Mouse (Mus musculus) embryonic facial prominence, embryonic 14.5 days (tissue): ENCODE measurements around the gene Gadd45a. TPM values are rescaled to one million over a fixed set of nuclear protein-coding genes. Genes with fewer than 3 reads are reported as not detected.
A peak's percentile ranks its signal among the peaks of the same experiment; 100 is the strongest.
"Not testable (repeated sequence)": the region's sequence is repeated elsewhere in the genome, so short reads cannot be mapped to it uniquely, and the experiment has no call there.

Experiments
- ATAC-seq: fragments of 200-750 bp; cut with Nextera tagmentation; 2 replicates; pipeline ENCODE4 v1.8.0; 2017; ENCODE audit warnings: low read depth, moderate number of reproducible peaks, moderate TSS enrichment
- DNase-seq: peaks from one replicate; pipeline ENCODE4 v3.0.0-alpha.2; 2015; ENCODE audit warnings: low spot score
- H3K27ac ChIP-seq: fragments of 300-500 bp; sonication (generic); replicated peaks from 2 replicates; pipeline ENCODE4 v1.5.1; 2014; ENCODE audit warnings: low read depth, mild to moderate bottlenecking, low read length, moderate library complexity
- H3K27me3 ChIP-seq: fragments of 300-500 bp; sonication (generic); replicated peaks from 2 replicates; pipeline ENCODE4 v1.6.1; 2014; ENCODE audit warnings: low read length; ENCODE audit not compliant: control insufficient read depth, insufficient read depth
- H3K36me3 ChIP-seq: fragments of 300-500 bp; sonication (generic); 2 replicates; pipeline ENCODE4 v1.6.1; 2014; ENCODE audit warnings: low read length, mixed read lengths; ENCODE audit not compliant: control insufficient read depth, insufficient read depth
- H3K4me1 ChIP-seq: fragments of 300-500 bp; sonication (generic); 2 replicates; pipeline ENCODE4 v1.6.1; 2014; ENCODE audit warnings: antibody characterized with exemption, low read length; ENCODE audit not compliant: control insufficient read depth, insufficient read depth
- H3K4me2 ChIP-seq: fragments of 300-500 bp; sonication (generic); 2 replicates; pipeline ENCODE4 v1.6.1; 2014; ENCODE audit warnings: low read depth, mild to moderate bottlenecking, low read length, moderate library complexity, mixed read lengths
- H3K4me3 ChIP-seq: fragments of 300-500 bp; sonication (generic); 2 replicates; pipeline ENCODE4 v1.5.1; 2014; ENCODE audit warnings: low read depth, mild to moderate bottlenecking, low read length
- H3K9ac ChIP-seq: fragments of 300-500 bp; sonication (generic); 2 replicates; pipeline ENCODE4 v1.6.1; 2014; ENCODE audit warnings: low read depth, mild to moderate bottlenecking, low read length, moderate library complexity, mixed read lengths
- H3K9me3 ChIP-seq: fragments of 300-500 bp; sonication (generic); 2 replicates; pipeline ENCODE4 v1.6.1; 2016; ENCODE audit warnings: low read length; ENCODE audit not compliant: control insufficient read depth
- WGBS: fragments of 180-500 bp; shearing (Covaris S2); extraction: QIAGEN DNeasy Blood & Tissue Kit; methylation state at CpG from one replicate; pipeline ENCODE4 v1.1.7; 2014; 5-methylcytosine and 5-hydroxymethylcytosine counted together
- polyA plus RNA-seq: library from polyadenylated mRNA; unstranded; fragments of >200 nt; fragmentation: Nextera tagmentation; extraction: Ambion mirVana; gene quantifications from 2 replicates; pipeline ENCODE4 v1.2.1, GENCODE M21; 2014

The Gadd45a gene
- polyA plus RNA-seq, 1 experiment from 2014 or later = 9.9 TPM

- H3K4me3 ChIP-seq, H3K4me2 ChIP-seq, H3K9ac ChIP-seq, H3K9me3 ChIP-seq, H3K36me3 ChIP-seq, H3K4me1 ChIP-seq, H3K27ac ChIP-seq, DNase-seq, H3K27me3 ChIP-seq: not testable (repeated sequence)
- WGBS = 84% methylated on average over 7 of the region's 7 CpGs
- 0 out of 2 replicates have a peak, but pooled peaks have one; percentile 6 for ATAC-seq
Observed at GRCm38 (mm10) chr6:67019001-67019400, 18.3 kb downstream of the Gadd45a start.

- ATAC-seq (no peak), DNase-seq (no peak)
- Histone ChIP-seq H3K36me3 (0 out of 2 replicates have a peak, but pooled peaks cover 7% of the 10 kb centered on the region), H3K27ac (no peak overlapping the region), H3K4me1 (no peaks in the 10 kb centered on the region), H3K4me2 (no peak overlapping the region), H3K9ac (no peak overlapping the region), H3K9me3 (no peaks in the 10 kb centered on the region), H3K4me3 (no peak overlapping the region), H3K27me3 (no peaks in the 10 kb centered on the region)
- 70% methylated on average over 4 of the region's 4 CpGs for WGBS
Observed at GRCm38 (mm10) chr6:67018365-67018764, 18.9 kb downstream of the Gadd45a start.

- Histone ChIP-seq H3K27me3 (no peaks in the 10 kb centered on the region), H3K4me2 (no peak overlapping the region), H3K9ac (no peak overlapping the region), H3K9me3 (no peaks in the 10 kb centered on the region), H3K36me3 (0 out of 2 replicates have a peak, but pooled peaks cover 7% of the 10 kb centered on the region), H3K4me1 (no peaks in the 10 kb centered on the region), H3K27ac (no peak overlapping the region), H3K4me3 (no peak overlapping the region)
- 62% methylated on average over 7 of the region's 7 CpGs for whole genome bisulfite sequencing
- DNase-seq (no peak), ATAC-seq (no peak)
Observed at GRCm38 (mm10) chr6:67016520-67017111, 20.6 kb downstream of the Gadd45a start.

GRCm38 (mm10) chr6:67015739-67016519 is 21.3 kb downstream of the Gadd45a start:
- 58% methylated on average over 8 of the region's 8 CpGs for WGBS
- no peak overlapping the region for H3K27ac ChIP-seq
- H3K9me3 ChIP-seq = no peaks in the 10 kb centered on the region
- no peak overlapping the region for H3K4me3 ChIP-seq
- no peaks in the 10 kb centered on the region for H3K4me1 ChIP-seq
- H3K9ac ChIP-seq = no peak overlapping the region
- no peak overlapping the region for H3K4me2 ChIP-seq
- H3K27me3 ChIP-seq = no peaks in the 10 kb centered on the region
- DNase-seq = peak; percentile 60
- ATAC-seq = 0 out of 2 replicates have a peak, but pooled peaks have one; percentile 41
- H3K36me3 ChIP-seq = 0 out of 2 replicates have a peak, but pooled peaks cover 7% of the 10 kb centered on the region

GRCm38 (mm10) chr6:67014679-67015075 is 22.6 kb downstream of the Gadd45a start:
- no peak for ATAC-seq
- no peak for DNase-seq
- H3K4me3 ChIP-seq = no peak overlapping the region
- H3K27ac ChIP-seq = no peak overlapping the region
- 0 out of 2 replicates have a peak, but pooled peaks cover 7% of the 10 kb centered on the region for H3K36me3 ChIP-seq
- H3K27me3 ChIP-seq = no peaks in the 10 kb centered on the region
- 81% methylated on average over 1 of the region's 1 CpGs for WGBS
- H3K9me3 ChIP-seq = no peaks in the 10 kb centered on the region
- H3K4me1 ChIP-seq = no peaks in the 10 kb centered on the region
- no peak overlapping the region for H3K4me2 ChIP-seq
- no peak overlapping the region for H3K9ac ChIP-seq

GRCm38 (mm10) chr6:67013949-67014678 is 23.1 kb downstream of the Gadd45a start:
- Histone ChIP-seq H3K27me3 (no peaks in the 10 kb centered on the region), H3K36me3 (0 out of 2 replicates have a peak, but pooled peaks cover 7% of the 10 kb centered on the region), H3K4me3 (no peak overlapping the region), H3K27ac (no peak overlapping the region), H3K9ac (no peak overlapping the region), H3K9me3 (no peaks in the 10 kb centered on the region), H3K4me2 (no peak overlapping the region), H3K4me1 (no peaks in the 10 kb centered on the region)
- WGBS = 90% methylated on average over 9 of the region's 9 CpGs
- no peak for DNase-seq
- ATAC-seq = no peak

- H3K4me1 ChIP-seq = no peaks in the 10 kb centered on the region
- no peaks in the 10 kb centered on the region for H3K9me3 ChIP-seq
- ATAC-seq (no peak), DNase-seq (no peak)
- H3K4me2 ChIP-seq = no peak overlapping the region
- H3K27ac ChIP-seq = no peak overlapping the region
- H3K36me3 ChIP-seq = 0 out of 2 replicates have a peak, but pooled peaks cover 5% of the 10 kb centered on the region
- 86% methylated on average over 6 of the region's 6 CpGs for WGBS
- no peak overlapping the region for H3K4me3 ChIP-seq
- no peaks in the 10 kb centered on the region for H3K27me3 ChIP-seq
- no peak overlapping the region for H3K9ac ChIP-seq
Observed at GRCm38 (mm10) chr6:67013293-67013948, 23.8 kb downstream of the Gadd45a start.

GRCm38 (mm10) chr6:67011217-67011518 is 26.1 kb downstream of the Gadd45a start:
- Histone ChIP-seq H3K4me3 (no peak overlapping the region), H3K27me3 (no peaks in the 10 kb centered on the region), H3K9me3 (no peaks in the 10 kb centered on the region), H3K9ac (no peak overlapping the region), H3K27ac (no peak overlapping the region), H3K4me2 (no peak overlapping the region), H3K36me3 (no peaks in the 10 kb centered on the region), H3K4me1 (no peaks in the 10 kb centered on the region)
- DNase-seq = no peak
- ATAC-seq = no peak
